Mouse (Mus musculus): Measurements from ENCODE around the gene Inpp5a. TPM values are rescaled to one million over a fixed set of nuclear protein-coding genes. Genes with fewer than 3 reads are reported as not detected.

The Inpp5a gene
- polyA plus RNA-seq, 1 experiment = 41.4 TPM

DNA sequence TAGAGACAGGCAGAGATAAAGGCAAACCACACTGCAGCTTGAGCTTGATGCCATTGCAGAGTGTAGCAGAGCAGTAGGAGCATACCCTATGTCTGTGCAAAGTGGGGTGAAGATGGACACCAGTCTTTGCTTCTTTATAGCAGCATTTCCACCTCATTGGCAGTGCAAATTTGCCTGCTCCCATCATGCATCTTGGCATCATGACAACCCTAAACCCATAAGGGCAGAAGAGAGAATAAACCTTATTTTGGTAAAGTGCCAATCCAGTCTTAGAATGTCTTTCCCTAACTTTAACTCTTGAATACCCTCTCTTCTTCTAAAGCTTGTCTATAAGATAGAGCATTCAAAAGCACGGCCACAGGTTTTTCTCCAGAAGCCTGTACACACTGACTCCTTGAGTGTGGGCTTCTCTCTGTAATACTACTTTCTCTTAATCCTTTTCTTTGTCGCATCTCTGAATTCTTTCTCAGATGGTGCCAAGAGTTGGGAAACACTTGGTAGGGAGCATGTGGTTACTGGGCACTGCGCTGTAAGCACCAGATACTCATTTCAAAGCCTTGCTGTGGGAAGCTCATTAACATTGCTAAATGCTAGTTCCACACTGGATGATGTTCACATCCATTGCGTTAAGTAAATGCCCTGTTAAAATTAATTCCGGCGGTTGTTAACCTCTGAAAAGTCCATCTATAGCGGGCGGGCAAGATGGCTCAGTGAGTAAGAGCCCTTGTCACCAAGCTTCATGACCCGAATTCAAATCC, 1.8 kb upstream of the Inpp5a start:
- peaks cover 15% of the 10 kb centered on the region for H3K4me1 ChIP-seq (ENCODE audit: control insufficient read depth, insufficient read depth, low read length)
- no peaks in the 10 kb centered on the region for H3K36me3 ChIP-seq (ENCODE audit: control insufficient read depth, insufficient read depth, low read length)
- H3K27ac ChIP-seq (ENCODE audit: control insufficient read depth, insufficient read depth, low read depth, low read length) = no peak overlapping the region
- TF ChIP-seq CTCF (IDR thresholded peaks at IDR 0.05; ENCODE audit: control insufficient read depth, insufficient read depth, insufficient replicate concordance, low read depth, low read length) = no peak
- TF ChIP-seq POLR2A (IDR thresholded peaks at IDR 0.05; ENCODE audit: control insufficient read depth, low read depth, low read length) = no peak
- H3K4me3 ChIP-seq (ENCODE audit: control insufficient read depth, low read depth, low read length) = no peak overlapping the region
- H3K27me3 ChIP-seq (ENCODE audit: control insufficient read depth, insufficient read depth, low read length) = no peaks in the 10 kb centered on the region

DNA sequence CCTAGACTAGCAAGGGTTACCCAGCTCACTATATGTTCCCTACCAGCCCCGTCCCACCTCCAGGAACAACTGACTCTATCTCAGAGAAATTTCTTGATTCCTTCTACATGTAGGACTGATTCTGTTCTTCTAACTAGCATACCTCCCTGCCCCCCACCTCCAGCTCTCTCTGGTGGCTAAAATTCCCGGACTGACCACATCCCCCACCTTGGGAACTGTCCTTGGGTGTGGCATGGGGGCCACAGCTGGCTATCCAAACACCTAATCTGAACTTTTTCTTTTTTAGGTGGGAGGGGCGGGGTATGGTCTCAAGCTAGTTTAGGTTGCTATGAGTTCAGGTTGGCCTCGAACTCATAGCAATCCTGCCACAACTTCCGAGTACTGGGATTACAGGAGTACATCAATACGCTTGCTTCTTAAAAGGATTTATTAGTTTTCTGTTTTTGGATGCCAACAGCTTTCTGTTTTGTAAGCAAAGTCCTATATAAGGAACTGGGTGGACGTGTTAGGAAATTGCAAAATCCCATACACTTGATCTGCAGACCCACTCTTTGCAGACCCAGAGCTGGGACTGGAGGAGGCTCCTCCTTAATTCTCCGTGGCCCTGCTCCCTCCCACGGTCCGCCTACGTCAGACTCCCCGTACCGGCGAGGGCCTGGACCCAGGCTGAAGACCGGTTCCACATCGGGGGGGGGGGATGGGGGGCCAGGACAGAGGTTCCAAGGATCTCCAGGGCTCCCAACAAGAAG, 814 bp upstream of the Inpp5a start:
- TF ChIP-seq CTCF (IDR thresholded peaks at IDR 0.05; ENCODE audit: control insufficient read depth, insufficient read depth, insufficient replicate concordance, low read depth, low read length) = no peak
- no peak for TF ChIP-seq POLR2A (IDR thresholded peaks at IDR 0.05; ENCODE audit: control insufficient read depth, low read depth, low read length)
- peak overlapping the region; percentile 56 for H3K27ac ChIP-seq (ENCODE audit: control insufficient read depth, insufficient read depth, low read depth, low read length)

GRCm38 (mm10) chr7:139389213-139389761, 378 bp downstream of the Inpp5a start:
- TF ChIP-seq CTCF (IDR thresholded peaks at IDR 0.05; ENCODE audit: control insufficient read depth, insufficient read depth, insufficient replicate concordance, low read depth, low read length) = no peak
- TF ChIP-seq POLR2A (IDR thresholded peaks at IDR 0.05; ENCODE audit: control insufficient read depth, low read depth, low read length) = peak; percentile 4; the same call in 1 of the 2 replicates
- Histone ChIP-seq H3K27ac (ENCODE audit: control insufficient read depth, insufficient read depth, low read depth, low read length) (peak overlapping the region; percentile 79), H3K4me1 (ENCODE audit: control insufficient read depth, insufficient read depth, low read length) (peaks cover 19% of the 10 kb centered on the region), H3K27me3 (ENCODE audit: control insufficient read depth, insufficient read depth, low read length) (no peaks in the 10 kb centered on the region), H3K4me3 (ENCODE audit: control insufficient read depth, low read depth, low read length) (peak overlapping the region; percentile 88), H3K36me3 (ENCODE audit: control insufficient read depth, insufficient read depth, low read length) (no peaks in the 10 kb centered on the region)

More for the DNA sequence above, 814 bp upstream of the Inpp5a start:
- Histone ChIP-seq H3K4me1 (ENCODE audit: control insufficient read depth, insufficient read depth, low read length) (peaks cover 19% of the 10 kb centered on the region), H3K4me3 (ENCODE audit: control insufficient read depth, low read depth, low read length) (peak overlapping the region; percentile 88), H3K27me3 (ENCODE audit: control insufficient read depth, insufficient read depth, low read length) (no peaks in the 10 kb centered on the region), H3K36me3 (ENCODE audit: control insufficient read depth, insufficient read depth, low read length) (no peaks in the 10 kb centered on the region)

GRCm38 (mm10) chr7:139390380-139390779, 1.5 kb downstream of the Inpp5a start:
- H3K27ac ChIP-seq (ENCODE audit: control insufficient read depth, insufficient read depth, low read depth, low read length) = no peak overlapping the region; the same call in 1 of the 2 replicates
- H3K36me3 ChIP-seq (ENCODE audit: control insufficient read depth, insufficient read depth, low read length) = no peaks in the 10 kb centered on the region
- H3K4me3 ChIP-seq (ENCODE audit: control insufficient read depth, low read depth, low read length) = peak overlapping the region; percentile 88
- H3K4me1 ChIP-seq (ENCODE audit: control insufficient read depth, insufficient read depth, low read length) = peaks cover 21% of the 10 kb centered on the region
- TF ChIP-seq POLR2A (IDR thresholded peaks at IDR 0.05; ENCODE audit: control insufficient read depth, low read depth, low read length) = no peak
- no peak for TF ChIP-seq CTCF (IDR thresholded peaks at IDR 0.05; ENCODE audit: control insufficient read depth, insufficient read depth, insufficient replicate concordance, low read depth, low read length)
- no peaks in the 10 kb centered on the region for H3K27me3 ChIP-seq (ENCODE audit: control insufficient read depth, insufficient read depth, low read length)

DNA sequence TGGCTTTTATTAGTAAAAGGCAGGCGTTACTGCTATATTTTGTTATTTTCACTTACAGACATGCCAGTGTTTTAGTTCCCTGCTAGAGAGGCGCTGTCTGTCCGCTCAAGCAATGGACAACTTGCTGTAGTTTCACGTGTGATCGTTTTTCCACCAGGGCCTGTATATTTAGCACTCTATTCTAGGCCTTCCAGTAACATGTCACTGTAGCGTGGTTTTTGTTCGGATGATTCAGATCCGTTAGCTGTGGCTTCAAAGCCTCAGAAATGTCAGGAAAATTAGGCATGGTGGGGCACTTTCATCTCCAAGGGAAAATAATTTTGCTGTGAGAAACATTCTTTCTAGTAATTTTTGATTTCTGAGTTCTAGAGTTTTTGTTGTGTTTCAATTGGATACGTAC, 2.0 kb downstream of the Inpp5a start:
- no peaks in the 10 kb centered on the region for H3K36me3 ChIP-seq (ENCODE audit: control insufficient read depth, insufficient read depth, low read length)
- H3K4me3 ChIP-seq (ENCODE audit: control insufficient read depth, low read depth, low read length) = no peak overlapping the region
- H3K4me1 ChIP-seq (ENCODE audit: control insufficient read depth, insufficient read depth, low read length) = peaks cover 21% of the 10 kb centered on the region
- no peak for TF ChIP-seq POLR2A (IDR thresholded peaks at IDR 0.05; ENCODE audit: control insufficient read depth, low read depth, low read length)
- TF ChIP-seq CTCF (IDR thresholded peaks at IDR 0.05; ENCODE audit: control insufficient read depth, insufficient read depth, insufficient replicate concordance, low read depth, low read length) = no peak
- no peak overlapping the region for H3K27ac ChIP-seq (ENCODE audit: control insufficient read depth, insufficient read depth, low read depth, low read length)
- H3K27me3 ChIP-seq (ENCODE audit: control insufficient read depth, insufficient read depth, low read length) = no peaks in the 10 kb centered on the region

DNA sequence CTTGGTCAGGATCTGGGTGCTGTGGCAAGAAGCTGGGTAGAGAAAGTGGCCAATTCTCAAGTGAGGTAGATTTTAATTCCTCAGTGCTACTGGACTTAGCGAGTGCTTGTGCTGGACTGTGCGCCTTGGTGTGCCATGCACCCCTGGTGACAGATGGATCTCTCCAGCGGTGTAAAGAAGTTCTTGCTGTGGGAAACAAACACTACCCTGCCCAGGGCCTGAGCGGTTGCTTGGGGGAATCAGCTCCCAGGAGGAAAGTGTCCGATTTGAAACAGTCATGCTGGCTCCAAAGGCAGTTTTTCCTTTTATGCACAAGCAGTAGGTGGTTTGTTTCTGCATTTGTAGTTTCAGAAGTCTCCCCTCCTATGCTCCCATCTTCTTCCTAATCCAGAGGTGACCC, 2.8 kb downstream of the Inpp5a start:
- H3K36me3 ChIP-seq (ENCODE audit: control insufficient read depth, insufficient read depth, low read length) = no peaks in the 10 kb centered on the region
- no peak overlapping the region for H3K4me3 ChIP-seq (ENCODE audit: control insufficient read depth, low read depth, low read length)
- peaks cover 21% of the 10 kb centered on the region for H3K4me1 ChIP-seq (ENCODE audit: control insufficient read depth, insufficient read depth, low read length)
- no peak for TF ChIP-seq CTCF (IDR thresholded peaks at IDR 0.05; ENCODE audit: control insufficient read depth, insufficient read depth, insufficient replicate concordance, low read depth, low read length)
- TF ChIP-seq POLR2A (IDR thresholded peaks at IDR 0.05; ENCODE audit: control insufficient read depth, low read depth, low read length) = no peak
- no peaks in the 10 kb centered on the region for H3K27me3 ChIP-seq (ENCODE audit: control insufficient read depth, insufficient read depth, low read length)
- no peak overlapping the region for H3K27ac ChIP-seq (ENCODE audit: control insufficient read depth, insufficient read depth, low read depth, low read length)

DNA sequence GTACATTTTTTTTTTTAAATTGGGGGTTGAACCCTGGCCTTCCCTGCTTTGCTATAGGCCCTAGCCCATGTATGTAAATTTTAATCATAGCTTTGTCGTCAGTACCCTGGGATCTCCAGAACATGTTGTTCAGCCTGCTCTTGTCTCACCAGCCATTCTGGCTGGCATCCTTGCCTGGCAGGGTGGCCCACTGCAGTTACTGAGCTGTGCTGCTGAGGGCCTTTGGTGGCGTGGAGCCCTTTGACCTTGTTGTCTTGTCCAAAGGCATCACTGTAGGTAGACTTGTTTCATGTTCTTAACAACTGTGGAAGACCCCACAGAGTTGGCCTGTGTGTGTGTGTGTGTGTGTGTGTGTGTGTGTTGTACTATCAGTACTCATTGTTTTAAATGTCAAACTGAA, 3.2 kb downstream of the Inpp5a start:
- peaks cover 21% of the 10 kb centered on the region for H3K4me1 ChIP-seq (ENCODE audit: control insufficient read depth, insufficient read depth, low read length)
- no peaks in the 10 kb centered on the region for H3K27me3 ChIP-seq (ENCODE audit: control insufficient read depth, insufficient read depth, low read length)
- H3K4me3 ChIP-seq (ENCODE audit: control insufficient read depth, low read depth, low read length) = no peak overlapping the region
- TF ChIP-seq CTCF (IDR thresholded peaks at IDR 0.05; ENCODE audit: control insufficient read depth, insufficient read depth, insufficient replicate concordance, low read depth, low read length) (no peak), POLR2A (IDR thresholded peaks at IDR 0.05; ENCODE audit: control insufficient read depth, low read depth, low read length) (no peak)
- no peaks in the 10 kb centered on the region for H3K36me3 ChIP-seq (ENCODE audit: control insufficient read depth, insufficient read depth, low read length)
- no peak overlapping the region for H3K27ac ChIP-seq (ENCODE audit: control insufficient read depth, insufficient read depth, low read depth, low read length)
